Mouse (Mus musculus): ENCODE data around the gene Tvp23a.

DNA sequence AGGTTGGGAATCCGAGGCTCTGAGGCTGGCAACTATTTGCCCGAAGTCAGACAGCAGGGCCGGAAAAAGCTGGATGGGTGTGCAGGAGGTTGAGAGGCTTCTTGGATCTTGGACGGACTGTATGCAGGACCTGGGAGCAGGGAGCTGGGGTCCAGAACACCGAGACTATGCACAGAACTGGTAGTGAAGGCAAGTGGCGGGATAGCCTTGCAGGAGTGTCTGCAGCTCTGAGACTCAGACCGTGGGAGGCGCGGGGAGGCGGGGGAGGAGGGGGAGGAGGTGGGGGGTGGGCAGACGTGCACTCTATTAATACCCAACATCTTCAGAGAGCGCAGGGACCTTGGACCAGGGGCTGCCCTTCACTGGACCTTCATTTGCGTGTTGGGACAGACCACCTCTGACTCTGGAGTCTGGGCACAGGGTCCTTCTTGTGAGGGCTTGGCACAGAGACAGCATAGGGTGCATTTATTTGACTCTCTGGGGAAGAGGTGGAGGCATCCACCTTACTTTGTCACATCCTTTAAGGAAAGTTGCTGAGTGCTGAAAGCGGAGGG is 42.8 kb upstream of the Tvp23a start:
- TF ChIP-seq CTCF (IDR thresholded peaks at IDR 0.05; ENCODE audit: insufficient read depth, low read depth, low read length) (no peak), POLR2A (IDR thresholded peaks at IDR 0.05; ENCODE audit: insufficient read depth, low read depth, low read length) (no peak)

Data from olfactory bulb, adult 2 months (tissue).